Mouse (Mus musculus) embryonic facial prominence, embryonic 15.5 days (tissue): ENCODE measurements around the gene Nmrk1. TPM values are rescaled to one million over a fixed set of nuclear protein-coding genes. Genes with fewer than 3 reads are reported as not detected.

Experiments
- polyA plus RNA-seq: library from polyadenylated mRNA; unstranded; fragments of >200 nt; fragmentation: Nextera tagmentation; extraction: Ambion mirVana; gene quantifications from 2 replicates; pipeline ENCODE4 v1.2.1, GENCODE M21; 2015

Nmrk1 gene
- polyA plus RNA-seq, 1 experiment from 2014 or later, result 20.0 TPM

Other genes with a start within 250 kb of the Nmrk1 start
- gene Ostf1, start 127 bp upstream of the Nmrk1 start, polyA plus RNA-seq, result 124 and 125 TPM in 2 replicates
- gene Carnmt1, start 38.8 kb downstream of the Nmrk1 start, polyA plus RNA-seq, result 32.3 and 36.5 TPM in 2 replicates
- 26.3 and 28.3 TPM in 2 replicates for gene D030056L22Rik, start 81.2 kb downstream of the Nmrk1 start, polyA plus RNA-seq
- gene Trpm6, start 118.0 kb downstream of the Nmrk1 start, polyA plus RNA-seq, result 0.13 and 0.14 TPM in 2 replicates